Mouse (Mus musculus): ENCODE results near the gene Pdc.
"Not testable (repeated sequence)": the region's sequence is repeated elsewhere in the genome, so short reads cannot be mapped to it uniquely, and the experiment has no call there.

Gene Pdc

DNA sequence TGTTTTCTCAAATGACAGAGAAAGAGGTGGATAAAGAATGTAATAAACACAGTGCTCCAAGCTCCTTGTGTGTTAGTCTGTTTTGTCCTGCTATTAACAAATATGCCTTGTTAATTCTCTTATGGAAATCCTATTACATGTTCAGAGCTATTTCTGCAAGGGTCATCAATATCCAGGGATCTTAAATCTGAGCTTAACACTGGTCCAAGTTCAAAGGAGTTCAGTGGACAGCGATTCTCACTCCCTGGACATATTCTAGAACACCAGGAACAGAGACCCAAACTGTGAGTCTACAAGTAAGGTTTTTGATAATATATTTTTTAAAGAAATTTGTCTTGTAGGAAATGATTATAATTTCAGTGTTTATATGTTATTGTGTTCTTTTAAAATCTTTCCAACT lies at the start of gene Pdc:
Gene Pdc, plus strand, starts transcription at position 213 of the 400 bp plus-strand sequence.
- DNase-seq (ENCODE audit: extremely low read depth, low read depth) = no peak

DNA sequence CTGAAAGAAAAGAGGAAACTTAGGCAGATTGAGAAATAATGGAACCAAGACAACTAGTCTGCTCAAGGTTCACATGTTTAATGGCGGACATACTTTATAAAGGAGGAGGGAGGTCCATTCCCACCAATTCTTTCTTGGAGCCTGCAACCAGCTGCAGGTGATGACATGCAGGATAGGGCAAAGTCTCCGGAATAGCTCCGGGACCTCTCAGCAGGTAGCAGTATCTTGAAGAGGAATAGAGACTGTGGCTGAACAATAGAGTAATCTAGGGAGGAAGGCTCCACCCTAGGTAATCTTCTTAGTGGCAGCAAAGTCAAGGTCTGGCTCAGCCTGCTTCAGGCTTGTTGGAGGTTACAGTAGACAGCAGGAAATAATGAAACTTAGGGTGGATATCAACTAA lies 25.2 kb upstream of the Pdc start:
- not testable (repeated sequence) for DNase-seq (ENCODE audit: extremely low read depth, low read depth)

DNA sequence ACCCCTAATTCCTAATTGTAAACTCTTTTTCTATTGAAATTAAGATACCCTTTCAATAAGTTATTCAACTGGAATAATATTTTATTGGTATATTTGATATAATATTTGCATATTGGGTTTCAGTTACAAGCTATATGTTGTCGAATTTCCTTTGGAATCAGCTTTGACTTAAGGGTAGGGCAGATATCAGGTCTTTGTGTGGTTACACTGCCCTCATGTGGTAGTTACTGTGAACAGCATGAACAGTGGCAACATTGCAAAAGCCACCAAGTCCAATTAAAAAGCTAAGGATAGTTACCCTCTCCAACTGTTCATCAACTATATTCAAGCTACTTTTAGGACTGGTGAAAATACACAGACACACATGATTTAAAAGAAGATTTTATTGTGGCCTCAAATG lies 11.6 kb upstream of the Pdc start:
- peak; percentile 26 for DNase-seq (ENCODE audit: extremely low read depth, low read depth)

DNA sequence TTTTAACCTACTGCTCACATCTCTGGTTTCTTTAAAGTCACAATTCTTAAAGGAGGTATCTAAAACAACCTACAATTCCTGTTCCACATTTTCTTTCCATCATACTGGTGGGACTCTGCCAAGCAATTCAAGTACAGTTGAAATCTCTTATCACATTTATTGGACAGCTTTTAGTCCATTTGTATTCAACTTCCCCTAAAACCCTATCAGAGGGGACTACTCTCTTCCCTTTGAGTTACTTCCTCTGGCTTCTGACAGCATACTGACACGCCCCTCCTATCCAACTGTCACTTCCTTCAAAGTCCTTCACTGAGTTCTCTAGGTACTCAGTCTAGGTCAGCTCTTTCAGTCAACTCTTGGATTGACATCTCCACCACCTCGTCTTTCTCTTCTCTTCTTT lies 15.9 kb downstream of the Pdc start:
- DNase-seq (ENCODE audit: extremely low read depth, low read depth) = peak; percentile 83

DNA sequence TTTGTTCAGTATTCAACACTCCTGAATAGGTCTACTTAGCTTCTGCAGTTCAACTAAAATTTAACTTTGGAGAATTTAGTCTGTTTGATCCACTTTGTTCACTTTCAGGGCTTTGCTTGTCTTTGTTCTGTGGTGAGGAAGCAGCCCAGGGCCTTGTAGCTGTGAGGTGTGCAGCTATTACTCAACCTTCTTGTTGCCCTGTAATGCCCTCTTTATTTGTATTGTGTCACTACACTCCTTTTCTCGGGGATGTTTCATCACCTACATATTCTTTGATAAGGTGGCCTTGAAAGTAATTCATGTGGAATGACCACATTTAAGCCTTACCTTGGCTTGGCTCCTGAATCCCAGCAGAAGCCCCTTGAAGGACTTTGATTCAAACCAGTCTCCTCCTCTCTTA lies 41.6 kb downstream of the Pdc start:
- DNase-seq (ENCODE audit: extremely low read depth, low read depth) = no peak

DNA sequence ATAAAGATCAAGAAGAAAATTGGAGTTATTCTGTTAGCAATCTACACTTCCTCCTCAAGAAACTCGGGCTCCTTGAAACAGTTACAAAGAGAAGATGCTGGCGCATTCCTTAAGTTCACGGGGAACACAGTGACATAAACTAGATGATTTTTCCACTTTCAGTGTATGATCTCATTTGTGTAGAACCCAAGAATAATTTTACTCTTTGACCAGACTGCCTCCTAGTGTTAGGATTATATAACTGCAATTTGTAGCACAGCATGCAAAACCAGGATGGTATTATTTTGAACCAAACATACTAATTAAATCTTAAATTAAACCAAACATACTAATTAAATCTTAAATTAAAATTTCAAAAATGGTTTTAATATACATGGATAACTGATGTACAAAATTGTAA lies 53.7 kb downstream of the Pdc start:
- DNase-seq (ENCODE audit: extremely low read depth, low read depth) = no peak

DNA sequence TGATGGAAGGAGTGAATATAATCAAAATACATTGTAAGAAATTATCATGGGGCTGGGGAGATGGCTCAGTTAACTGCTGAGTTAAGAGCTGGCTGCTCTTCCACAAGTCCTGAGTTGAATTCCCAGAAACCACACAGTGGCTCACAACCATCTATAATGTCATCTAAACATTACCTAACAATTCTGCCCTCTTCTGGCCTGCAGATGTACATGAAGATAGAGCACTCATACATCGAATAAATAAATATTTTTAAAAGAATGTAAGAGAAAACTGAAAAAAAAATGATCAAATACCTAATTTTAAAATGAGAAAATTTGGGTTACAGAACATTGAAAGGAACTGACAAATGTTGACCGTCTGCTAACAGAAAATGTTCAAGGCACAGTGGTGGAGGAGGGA lies 55.0 kb downstream of the Pdc start:
- no peak for DNase-seq (ENCODE audit: extremely low read depth, low read depth)
